Mouse (Mus musculus) ES-Bruce4 (cell line): ENCODE measurements around the gene Foxp1.

Experiments used
- EP300 ChIP-seq: IDR thresholded peaks from 2 replicates; pipeline ENCODE4 v1.6.1; 2011; ENCODE audit warnings: low read depth, low read length; ENCODE audit not compliant: insufficient read depth
- POLR2A ChIP-seq: IDR thresholded peaks from one replicate; pipeline ENCODE4 v1.8.1; 2011; ENCODE audit warnings: low read length; ENCODE audit not compliant: insufficient read depth

GRCm38 (mm10) chr6:99020570-99021444 lies 501.7 kb downstream of the Foxp1 start:
- TF ChIP-seq EP300 (no peak), POLR2A (no peak)
